Mouse (Mus musculus): Measurements from ENCODE around the gene Trip10. TPM values are rescaled to one million over a fixed set of nuclear protein-coding genes. Genes with fewer than 3 reads are reported as not detected.

Trip10 gene
- polyA plus RNA-seq, 1 experiment = 39.2 TPM

DNA sequence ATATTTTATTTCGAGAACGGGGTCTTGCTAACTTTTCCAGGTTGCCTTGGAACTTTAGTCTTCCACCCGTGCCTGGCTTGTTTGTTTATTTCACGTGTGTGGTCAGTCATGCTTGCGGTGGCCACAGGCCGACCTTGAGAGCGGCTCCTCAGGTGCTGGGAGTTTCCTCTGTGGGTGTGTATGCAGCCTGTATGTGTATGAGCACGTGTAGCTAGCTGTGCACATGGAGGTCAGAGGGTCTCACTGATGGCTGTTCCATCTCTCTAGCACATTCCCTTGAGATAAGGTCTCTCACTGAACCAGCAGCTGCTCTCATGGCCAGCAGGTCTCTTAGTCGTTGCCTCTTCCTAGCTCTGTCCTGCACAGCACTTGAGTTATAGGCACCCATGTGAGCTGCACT, 11.1 kb downstream of the Trip10 start:
- no peak overlapping the region for H3ac ChIP-seq (ENCODE audit: control insufficient read depth, insufficient read length)
- no peak overlapping the region for H3K4me3 ChIP-seq
- no peak for TF ChIP-seq USF1 (IDR thresholded peaks at IDR 0.05; ENCODE audit: low read depth)
- no peak for TF ChIP-seq MAX (IDR thresholded peaks at IDR 0.05; ENCODE audit: low read depth)
- no peak for TF ChIP-seq MYOD1 (IDR thresholded peaks at IDR 0.05; ENCODE audit: control insufficient read depth in 1 of 3, insufficient read length in 2 of 3, low read depth in 2 of 3)
- TF ChIP-seq CEBPB (IDR thresholded peaks at IDR 0.05; ENCODE audit: insufficient read depth, poor library complexity, severe bottlenecking) = no peak
- TF ChIP-seq POLR2A (IDR thresholded peaks at IDR 0.05; ENCODE audit: insufficient read length, low read depth) = no peak
- no peak for TF ChIP-seq TCF12 (IDR thresholded peaks at IDR 0.05; ENCODE audit: insufficient read depth, poor library complexity, severe bottlenecking)
- no peak for TF ChIP-seq POLR2AphosphoS2 (IDR thresholded peaks at IDR 0.05; ENCODE audit: insufficient read length, low read depth)
- TF ChIP-seq TCF3 (IDR thresholded peaks at IDR 0.05; ENCODE audit: insufficient read length, low read depth) = no peak
- TF ChIP-seq SRF (IDR thresholded peaks at IDR 0.05; ENCODE audit: control insufficient read depth, insufficient read length, low read depth) = no peak
- no peak for TF ChIP-seq REST (IDR thresholded peaks at IDR 0.05; ENCODE audit: insufficient read depth, insufficient read length)
- no peak for TF ChIP-seq E2F4 (IDR thresholded peaks at IDR 0.05; ENCODE audit: insufficient read depth)
- no peak for TF ChIP-seq MYOG (IDR thresholded peaks at IDR 0.05; ENCODE audit: control insufficient read depth in 1 of 3, insufficient read depth in 1 of 3, insufficient read length in 2 of 3, low read depth in 2 of 3)
- no peaks in the 10 kb centered on the region for H3K79me2 ChIP-seq (ENCODE audit: control insufficient read depth, insufficient read depth)
- H3K4me2 ChIP-seq (ENCODE audit: low read depth) = no peak overlapping the region
- H3K36me3 ChIP-seq (ENCODE audit: control insufficient read depth, insufficient read depth) = peaks cover 16% of the 10 kb centered on the region
- no peaks in the 10 kb centered on the region for H3K27me3 ChIP-seq (ENCODE audit: control insufficient read depth, insufficient read depth, insufficient read length)

DNA sequence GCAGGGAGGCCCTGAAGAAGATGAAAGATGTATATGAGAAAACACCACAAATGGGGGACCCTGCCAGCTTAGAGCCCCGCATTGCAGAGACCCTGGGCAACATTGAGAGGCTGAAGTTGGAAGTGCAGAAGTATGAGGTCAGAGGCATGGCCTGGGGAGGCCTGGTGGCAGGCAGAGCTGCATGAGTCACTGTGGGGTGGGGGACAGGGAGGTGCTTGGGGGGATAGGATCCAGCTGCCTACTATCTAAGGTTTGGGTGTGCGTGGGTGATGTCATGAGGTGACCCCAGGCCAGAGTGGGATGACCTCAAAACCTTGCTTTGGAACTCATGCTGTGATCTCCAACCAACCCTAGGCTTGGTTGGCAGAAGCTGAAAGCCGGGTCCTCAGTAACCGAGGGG, 12.0 kb downstream of the Trip10 start:
- H3K27me3 ChIP-seq (ENCODE audit: control insufficient read depth, insufficient read depth, insufficient read length) = no peaks in the 10 kb centered on the region
- H3K79me2 ChIP-seq (ENCODE audit: control insufficient read depth, insufficient read depth) = no peaks in the 10 kb centered on the region
- H3K4me2 ChIP-seq (ENCODE audit: low read depth) = no peak overlapping the region
- TF ChIP-seq MAX (IDR thresholded peaks at IDR 0.05; ENCODE audit: low read depth) (no peak), MYOD1 (IDR thresholded peaks at IDR 0.05; ENCODE audit: control insufficient read depth in 1 of 3, insufficient read length in 2 of 3, low read depth in 2 of 3) (no peak), MYOG (IDR thresholded peaks at IDR 0.05; ENCODE audit: control insufficient read depth in 1 of 3, insufficient read depth in 1 of 3, insufficient read length in 2 of 3, low read depth in 2 of 3) (no peak), POLR2A (IDR thresholded peaks at IDR 0.05; ENCODE audit: insufficient read length, low read depth) (no peak), POLR2AphosphoS2 (IDR thresholded peaks at IDR 0.05; ENCODE audit: insufficient read length, low read depth) (no peak), SRF (IDR thresholded peaks at IDR 0.05; ENCODE audit: control insufficient read depth, insufficient read length, low read depth) (no peak), TCF12 (IDR thresholded peaks at IDR 0.05; ENCODE audit: insufficient read depth, poor library complexity, severe bottlenecking) (no peak), TCF3 (IDR thresholded peaks at IDR 0.05; ENCODE audit: insufficient read length, low read depth) (no peak), USF1 (IDR thresholded peaks at IDR 0.05; ENCODE audit: low read depth) (no peak), REST (IDR thresholded peaks at IDR 0.05; ENCODE audit: insufficient read depth, insufficient read length) (no peak), CEBPB (IDR thresholded peaks at IDR 0.05; ENCODE audit: insufficient read depth, poor library complexity, severe bottlenecking) (no peak), E2F4 (IDR thresholded peaks at IDR 0.05; ENCODE audit: insufficient read depth) (no peak)
- H3K36me3 ChIP-seq (ENCODE audit: control insufficient read depth, insufficient read depth) = peaks cover 16% of the 10 kb centered on the region
- H3ac ChIP-seq (ENCODE audit: control insufficient read depth, insufficient read length) = no peak overlapping the region
- H3K4me3 ChIP-seq = no peak overlapping the region

DNA sequence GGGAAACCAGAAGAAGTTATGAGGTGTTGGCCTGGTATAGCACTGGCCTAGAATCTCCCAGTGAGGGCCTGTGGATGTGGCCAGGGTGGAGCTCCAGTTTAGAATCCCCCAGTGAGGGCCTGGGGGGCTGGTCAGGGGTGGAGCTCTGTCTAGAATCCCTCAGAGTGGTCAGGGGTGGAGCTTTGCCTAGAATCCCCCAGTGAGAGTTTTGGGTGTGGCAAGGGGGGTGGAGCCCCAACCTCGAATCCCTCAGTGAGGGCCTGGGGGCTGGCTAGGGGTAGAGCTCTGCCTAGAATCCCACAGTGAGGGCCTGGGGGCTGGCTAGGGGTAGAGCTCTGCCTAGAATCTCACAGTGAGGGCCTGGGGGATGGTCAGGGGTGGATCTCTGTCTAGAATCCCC, 12.5 kb downstream of the Trip10 start:
- TF ChIP-seq E2F4 (IDR thresholded peaks at IDR 0.05; ENCODE audit: insufficient read depth) (no peak), SRF (IDR thresholded peaks at IDR 0.05; ENCODE audit: control insufficient read depth, insufficient read length, low read depth) (no peak), MYOD1 (IDR thresholded peaks at IDR 0.05; ENCODE audit: control insufficient read depth in 1 of 3, insufficient read length in 2 of 3, low read depth in 2 of 3) (no peak), CEBPB (IDR thresholded peaks at IDR 0.05; ENCODE audit: insufficient read depth, poor library complexity, severe bottlenecking) (no peak), MYOG (IDR thresholded peaks at IDR 0.05; ENCODE audit: control insufficient read depth in 1 of 3, insufficient read depth in 1 of 3, insufficient read length in 2 of 3, low read depth in 2 of 3) (no peak), MAX (IDR thresholded peaks at IDR 0.05; ENCODE audit: low read depth) (no peak), REST (IDR thresholded peaks at IDR 0.05; ENCODE audit: insufficient read depth, insufficient read length) (no peak), TCF3 (IDR thresholded peaks at IDR 0.05; ENCODE audit: insufficient read length, low read depth) (no peak), POLR2A (IDR thresholded peaks at IDR 0.05; ENCODE audit: insufficient read length, low read depth) (no peak), USF1 (IDR thresholded peaks at IDR 0.05; ENCODE audit: low read depth) (no peak), POLR2AphosphoS2 (IDR thresholded peaks at IDR 0.05; ENCODE audit: insufficient read length, low read depth) (no peak), TCF12 (IDR thresholded peaks at IDR 0.05; ENCODE audit: insufficient read depth, poor library complexity, severe bottlenecking) (no peak)
- H3K4me3 ChIP-seq = no peak overlapping the region
- no peak overlapping the region for H3ac ChIP-seq (ENCODE audit: control insufficient read depth, insufficient read length)
- H3K4me2 ChIP-seq (ENCODE audit: low read depth) = no peak overlapping the region
- H3K27me3 ChIP-seq (ENCODE audit: control insufficient read depth, insufficient read depth, insufficient read length) = no peaks in the 10 kb centered on the region
- H3K36me3 ChIP-seq (ENCODE audit: control insufficient read depth, insufficient read depth) = peaks cover 13% of the 10 kb centered on the region
- H3K79me2 ChIP-seq (ENCODE audit: control insufficient read depth, insufficient read depth) = no peaks in the 10 kb centered on the region

DNA sequence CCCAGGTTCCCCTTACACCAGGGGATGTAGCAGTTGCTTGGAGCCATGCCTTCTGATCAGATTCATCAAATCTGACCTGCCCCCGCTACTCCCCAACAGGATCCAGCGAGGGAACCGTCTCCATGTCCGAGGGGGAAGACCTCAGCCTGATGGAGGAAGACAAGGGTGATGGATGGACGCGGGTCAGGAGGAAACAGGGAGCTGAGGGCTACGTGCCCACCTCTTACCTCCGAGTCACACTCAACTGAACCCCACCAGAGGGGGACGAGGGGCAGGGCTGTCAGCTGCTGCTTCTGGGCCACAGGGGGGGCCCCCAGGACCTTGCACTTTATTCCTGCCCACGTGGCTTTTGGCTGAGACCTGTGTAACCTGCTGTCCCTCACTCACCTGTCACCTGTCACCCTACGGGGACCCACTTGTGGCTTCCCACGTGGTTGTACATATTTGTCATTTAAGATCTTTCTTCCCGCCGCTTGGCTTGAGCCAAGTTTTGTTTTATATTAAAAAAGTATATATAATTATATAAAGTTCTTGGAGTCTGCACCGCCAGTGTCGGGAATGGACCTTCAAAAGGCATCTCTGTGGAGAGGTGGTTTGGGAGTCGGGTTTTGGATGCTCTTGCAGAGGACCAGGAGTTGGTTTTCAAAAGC, 13.8 kb downstream of the Trip10 start:
- Histone ChIP-seq H3ac (ENCODE audit: control insufficient read depth, insufficient read length) (no peak overlapping the region), H3K79me2 (ENCODE audit: control insufficient read depth, insufficient read depth) (no peaks in the 10 kb centered on the region), H3K27me3 (ENCODE audit: control insufficient read depth, insufficient read depth, insufficient read length) (no peaks in the 10 kb centered on the region), H3K36me3 (ENCODE audit: control insufficient read depth, insufficient read depth) (peaks cover 6% of the 10 kb centered on the region), H3K4me2 (ENCODE audit: low read depth) (no peak overlapping the region), H3K4me3 (no peak overlapping the region)
- TF ChIP-seq TCF12 (IDR thresholded peaks at IDR 0.05; ENCODE audit: insufficient read depth, poor library complexity, severe bottlenecking) (no peak), TCF3 (IDR thresholded peaks at IDR 0.05; ENCODE audit: insufficient read length, low read depth) (no peak), USF1 (IDR thresholded peaks at IDR 0.05; ENCODE audit: low read depth) (no peak), MYOD1 (IDR thresholded peaks at IDR 0.05; ENCODE audit: control insufficient read depth in 1 of 3, insufficient read length in 2 of 3, low read depth in 2 of 3) (no peak), MAX (IDR thresholded peaks at IDR 0.05; ENCODE audit: low read depth) (no peak), POLR2AphosphoS2 (IDR thresholded peaks at IDR 0.05; ENCODE audit: insufficient read length, low read depth) (no peak), POLR2A (IDR thresholded peaks at IDR 0.05; ENCODE audit: insufficient read length, low read depth) (no peak), MYOG (IDR thresholded peaks at IDR 0.05; ENCODE audit: control insufficient read depth in 1 of 3, insufficient read depth in 1 of 3, insufficient read length in 2 of 3, low read depth in 2 of 3) (no peak), SRF (IDR thresholded peaks at IDR 0.05; ENCODE audit: control insufficient read depth, insufficient read length, low read depth) (no peak), E2F4 (IDR thresholded peaks at IDR 0.05; ENCODE audit: insufficient read depth) (no peak), CEBPB (IDR thresholded peaks at IDR 0.05; ENCODE audit: insufficient read depth, poor library complexity, severe bottlenecking) (no peak)
